Mouse (Mus musculus): ENCODE measurements at regions not wholly inside any gene's neighbourhood (a gene's known extent, or its start where the extent isn't known, plus 50 kb on each side); places are given as distances from the start of the nearest gene placed in this dataset.

DNA sequence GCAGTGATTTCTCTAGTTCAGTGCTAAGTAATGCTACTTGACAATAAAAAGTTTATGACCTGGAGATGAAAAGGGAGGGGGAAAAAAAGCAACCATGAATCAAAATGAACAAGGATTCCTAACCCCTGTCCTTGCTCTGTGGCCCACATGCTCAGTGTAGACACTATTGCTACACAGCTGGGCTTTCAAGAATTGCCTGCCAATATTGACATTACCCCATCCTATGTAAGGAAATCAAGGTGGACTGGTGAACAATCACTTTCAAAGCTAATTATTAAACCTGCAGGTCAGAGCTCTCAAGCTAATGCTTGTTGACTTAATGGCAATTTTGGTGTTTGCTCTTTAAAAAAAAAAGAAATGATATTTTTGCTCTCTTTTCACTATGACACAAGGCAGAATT, 491.8 kb downstream of the Bcl11a start:
- DNase-seq (ENCODE audit: low spot score), result no peak

DNA sequence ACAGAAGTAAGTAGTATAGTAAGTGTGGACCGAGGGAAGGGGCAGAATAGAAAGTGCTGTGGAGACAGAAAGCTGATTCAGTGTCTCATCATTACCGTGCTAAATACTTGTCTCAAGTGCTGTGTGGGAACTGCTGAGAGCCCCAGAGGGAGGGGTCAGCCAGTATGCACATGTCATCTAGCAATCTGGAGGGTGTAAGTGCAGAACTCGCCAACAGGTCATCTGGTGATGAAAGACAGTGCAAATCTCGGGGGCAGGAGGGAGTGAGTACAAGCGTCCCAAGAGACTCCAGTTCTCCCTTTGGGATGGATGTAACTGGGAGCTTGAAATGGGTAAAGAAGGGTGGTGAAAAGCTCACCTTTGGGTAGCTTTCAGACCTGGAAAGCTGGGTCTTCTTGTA, 535.7 kb downstream of the Bcl11a start:
- DNase-seq (ENCODE audit: low spot score), result no peak

DNA sequence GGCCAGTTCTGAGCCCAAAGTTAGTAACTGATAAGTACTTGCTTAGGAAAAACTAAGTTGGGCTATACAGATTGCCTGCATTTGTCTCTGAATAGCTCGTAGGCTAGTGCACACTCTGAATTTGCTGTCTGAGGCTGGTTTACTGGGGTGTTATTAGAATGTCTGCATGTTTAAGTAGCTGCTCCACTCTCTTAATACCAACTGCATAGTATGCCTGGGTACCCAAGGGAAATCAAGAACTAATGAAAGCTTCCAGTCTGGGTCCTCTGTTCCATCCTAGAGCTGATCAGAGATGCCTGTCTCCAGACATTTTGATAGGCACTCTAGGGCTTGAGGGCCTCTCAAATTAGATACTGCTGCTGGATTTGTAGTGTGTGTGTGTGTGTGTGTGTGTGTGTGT, 537.6 kb downstream of the Bcl11a start:
- no peak for DNase-seq (ENCODE audit: low spot score)

DNA sequence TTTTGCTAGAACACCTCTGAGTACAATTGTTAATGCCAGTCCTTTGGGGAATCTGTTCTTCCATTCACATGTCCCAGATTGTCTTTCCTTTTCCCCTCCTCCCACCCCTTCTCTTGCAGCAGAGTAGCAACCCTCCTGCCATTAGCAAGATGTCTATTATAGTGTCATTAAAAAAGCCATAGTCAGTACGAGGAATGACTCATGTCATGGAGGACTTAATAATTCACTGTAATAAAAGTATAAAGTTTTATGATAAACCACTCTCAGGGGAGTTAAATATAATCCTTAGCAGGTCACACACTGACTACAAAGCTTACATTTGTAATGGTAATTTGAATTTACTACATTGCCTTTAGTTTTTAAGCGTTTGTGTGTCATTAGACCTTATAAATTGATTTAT, 540.7 kb downstream of the Bcl11a start:
- DNase-seq (ENCODE audit: low spot score), result no peak

DNA sequence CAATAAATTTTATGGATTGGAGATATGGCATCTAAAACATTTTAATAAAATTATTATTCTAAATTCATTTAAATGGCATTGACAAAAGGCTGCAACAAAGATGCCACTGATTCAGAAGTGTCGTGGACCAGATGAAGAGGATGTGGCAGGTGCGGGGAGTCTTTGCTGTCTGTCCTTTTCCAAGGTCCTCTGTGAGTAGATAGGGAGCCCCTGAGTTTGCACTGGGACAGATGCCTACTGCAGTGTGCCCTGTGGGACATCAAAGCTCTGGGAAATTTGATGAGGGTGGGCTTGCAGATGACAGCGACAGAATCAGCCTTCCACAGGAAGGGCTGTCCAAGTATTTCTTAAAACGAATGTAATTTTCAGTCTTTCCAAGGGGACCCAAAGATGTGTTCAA, 541.2 kb downstream of the Bcl11a start:
- no peak for DNase-seq (ENCODE audit: low spot score)

DNA sequence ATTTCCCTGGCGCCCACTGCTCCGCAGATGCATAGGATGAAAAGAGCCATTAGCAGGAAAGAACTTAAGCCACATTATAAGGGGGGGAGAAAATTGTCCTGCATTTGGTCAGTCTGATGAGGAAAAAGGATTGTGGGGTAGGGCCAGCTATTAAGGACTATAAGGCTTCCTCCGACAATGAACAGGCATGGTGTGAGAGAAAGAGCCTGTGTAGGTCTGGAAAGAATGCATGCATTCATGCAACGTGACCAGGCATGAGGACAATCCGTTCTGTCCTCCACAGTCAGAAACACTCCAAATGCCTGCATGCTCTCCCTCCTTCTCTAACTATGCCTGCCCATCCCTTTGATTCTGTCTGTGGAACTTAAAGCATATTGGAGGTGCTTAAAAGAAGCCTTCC, 550.8 kb downstream of the Bcl11a start:
- no peak for DNase-seq (ENCODE audit: low spot score)

DNA sequence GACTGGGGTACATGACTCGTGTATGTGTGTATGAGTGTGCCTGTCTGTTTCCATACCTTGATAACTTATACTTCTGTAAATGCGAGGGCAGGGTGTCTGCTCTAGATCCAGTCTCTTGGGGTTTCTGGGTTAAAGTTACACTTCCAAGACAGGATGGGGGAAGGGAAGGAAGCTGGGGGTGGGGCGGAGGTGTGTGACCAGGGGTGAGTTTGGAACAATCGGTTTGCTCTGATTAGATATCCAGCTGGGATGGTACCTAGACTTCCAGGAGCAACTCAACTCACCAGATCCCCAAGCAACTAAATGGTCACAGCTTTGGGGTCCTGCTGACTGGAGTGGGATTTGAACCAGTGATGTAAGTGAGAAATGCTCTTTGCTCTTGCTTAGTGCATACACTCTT, 551.6 kb downstream of the Bcl11a start:
- no peak for DNase-seq (ENCODE audit: low spot score)

DNA sequence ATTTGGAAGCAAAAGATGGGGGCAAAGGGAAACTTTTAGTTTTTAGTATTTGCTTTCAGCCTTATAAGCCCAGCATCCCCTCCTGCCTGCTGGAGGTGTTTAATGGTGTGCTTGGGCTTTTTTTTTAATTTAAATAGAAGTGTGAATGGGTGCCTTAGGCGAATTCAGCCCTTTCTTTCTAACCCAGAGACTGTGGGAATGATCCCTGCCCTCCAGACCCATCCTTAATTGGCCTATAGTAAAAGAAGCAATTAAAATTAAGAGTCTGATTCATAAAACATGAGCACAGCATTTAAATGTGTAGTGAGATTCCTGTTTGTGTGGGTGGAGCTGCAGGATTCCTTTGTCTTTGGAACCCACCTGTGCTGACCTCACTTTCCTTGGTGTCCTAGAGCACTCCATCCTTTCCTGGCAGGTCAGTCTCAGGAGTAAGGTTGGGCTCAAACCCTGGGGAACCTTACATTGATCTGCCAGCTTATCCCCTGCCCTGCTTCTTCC, 552.6 kb downstream of the Bcl11a start:
- no peak for DNase-seq (ENCODE audit: low spot score)

DNA sequence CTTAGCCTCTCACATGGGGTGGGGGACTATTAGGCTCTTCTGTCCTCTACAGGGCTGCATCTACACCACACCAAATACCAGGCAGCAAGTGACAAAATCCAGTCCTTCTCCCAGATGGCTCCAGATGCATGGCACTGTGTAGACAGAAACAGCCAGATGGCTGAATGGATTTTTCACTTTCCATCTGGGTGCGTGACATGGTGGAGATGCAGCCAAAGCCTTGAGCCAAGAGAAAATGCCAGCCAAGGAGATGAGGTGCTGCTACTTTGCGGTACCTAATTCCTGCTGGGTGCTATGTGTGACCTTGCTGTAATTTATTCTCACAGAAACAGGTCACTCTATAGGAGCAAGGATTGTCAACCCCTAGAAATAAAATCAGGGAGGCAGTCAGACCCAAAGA, 553.8 kb downstream of the Bcl11a start:
- DNase-seq (ENCODE audit: low spot score), result no peak

DNA sequence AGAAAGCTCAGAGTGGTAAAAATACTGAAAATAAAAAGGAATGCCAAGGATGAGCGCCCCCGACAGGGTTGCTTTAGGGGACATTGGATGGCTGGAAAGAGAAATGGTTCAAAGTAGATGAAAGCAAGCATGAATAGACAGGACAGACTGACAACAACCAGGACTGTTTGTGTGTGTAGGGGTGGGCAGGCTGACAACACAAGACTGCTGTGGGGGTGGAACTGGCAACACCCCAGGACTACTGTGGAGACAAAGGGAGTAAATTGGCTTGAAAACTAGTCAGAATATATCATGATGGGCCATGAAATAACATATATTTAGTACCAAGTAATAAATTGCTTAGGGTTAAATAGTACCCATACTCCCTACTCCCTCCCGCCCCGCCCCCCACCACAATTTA, 558.9 kb downstream of the Bcl11a start:
- no peak for DNase-seq (ENCODE audit: low spot score)

DNA sequence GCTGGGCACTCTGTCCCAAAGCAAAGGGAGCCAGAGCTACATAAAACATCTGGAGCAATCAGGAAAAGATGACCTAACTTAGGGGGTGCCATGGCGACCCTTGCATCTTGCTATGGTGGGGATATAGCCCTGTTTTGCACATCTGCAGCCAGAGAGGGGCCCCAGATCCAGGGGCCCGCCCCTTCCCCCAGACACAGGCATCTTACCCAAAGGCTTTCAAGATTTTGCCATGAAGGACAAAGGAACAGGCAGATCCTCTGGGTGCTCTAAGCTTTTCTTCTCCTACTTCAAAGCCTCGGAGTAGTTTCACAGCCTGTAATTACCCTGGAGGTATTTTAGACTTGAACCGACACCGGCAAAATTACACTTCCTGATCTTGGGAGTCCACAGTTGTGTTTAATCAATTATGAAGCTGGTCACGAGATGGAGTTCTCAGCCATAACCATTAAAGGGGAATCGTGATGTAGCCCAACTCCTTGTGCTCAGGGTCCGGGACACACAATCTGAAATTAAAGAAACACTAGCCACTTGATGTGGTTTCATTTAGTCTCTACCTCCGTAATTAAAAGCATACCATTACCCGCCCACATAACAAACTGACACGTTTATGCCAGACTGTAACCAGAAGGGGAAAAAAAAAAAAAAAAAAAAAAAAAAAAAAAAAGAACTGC, 565.7 kb downstream of the Bcl11a start:
- DNase-seq (ENCODE audit: low spot score), result no peak

DNA sequence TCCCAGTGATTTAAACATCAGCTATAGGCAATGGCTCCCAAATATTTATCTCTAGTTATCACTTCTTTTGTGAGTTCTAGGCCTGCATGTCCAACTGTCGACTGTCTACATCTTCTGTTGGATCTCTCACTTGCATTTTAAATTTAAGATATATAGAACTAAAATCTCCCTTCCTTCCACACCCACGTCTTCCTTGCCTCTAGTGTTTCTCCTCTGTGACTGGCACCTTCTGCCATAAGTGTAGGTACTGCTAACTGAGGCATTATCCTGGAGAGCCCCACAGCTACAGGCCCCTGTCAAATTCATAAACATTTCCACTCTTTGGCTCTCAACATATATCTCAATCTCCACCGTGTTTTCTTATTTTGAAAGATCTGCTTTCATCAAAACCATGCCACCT, 575.0 kb downstream of the Bcl11a start:
- DNase-seq (ENCODE audit: low spot score), result no peak

DNA sequence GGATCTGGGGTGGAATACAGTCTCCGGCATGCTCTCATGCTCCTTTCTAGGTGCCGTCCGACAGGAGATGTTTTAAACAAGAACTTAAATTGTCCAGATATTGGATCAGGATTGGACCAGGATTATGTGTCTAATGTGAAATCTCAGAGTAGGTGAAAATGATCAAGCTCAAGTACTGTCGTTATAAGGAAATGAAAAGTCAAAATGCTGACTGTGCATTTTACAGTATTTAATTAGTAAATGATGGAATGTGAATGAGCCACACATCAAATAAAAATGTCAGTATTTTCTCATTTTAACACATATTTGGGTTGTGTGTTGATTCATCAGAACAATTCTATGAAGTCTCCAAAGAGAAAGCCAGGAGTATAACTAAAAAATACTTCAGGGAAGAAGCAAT, 586.2 kb downstream of the Bcl11a start:
- DNase-seq (ENCODE audit: low spot score), result no peak

DNA sequence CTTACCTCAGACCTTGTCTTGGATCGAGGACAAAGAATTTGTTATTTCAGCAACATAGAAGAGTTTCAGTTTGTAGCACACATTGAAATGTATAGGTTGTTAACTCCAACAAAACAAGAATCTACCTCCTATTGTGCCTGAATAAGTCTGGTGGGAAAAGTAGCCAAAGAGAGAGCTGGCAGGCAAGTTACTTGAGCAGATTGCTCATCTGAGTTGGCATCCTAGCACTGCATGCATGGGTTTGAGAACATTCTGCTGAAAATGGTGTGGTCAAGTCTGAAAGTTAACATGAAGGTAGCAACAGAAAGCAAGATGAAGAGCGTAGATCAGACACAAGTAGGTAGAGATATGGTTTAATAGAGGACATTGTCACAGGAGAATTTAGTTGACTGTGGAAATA, 587.5 kb downstream of the Bcl11a start:
- no peak for DNase-seq (ENCODE audit: low spot score)

DNA sequence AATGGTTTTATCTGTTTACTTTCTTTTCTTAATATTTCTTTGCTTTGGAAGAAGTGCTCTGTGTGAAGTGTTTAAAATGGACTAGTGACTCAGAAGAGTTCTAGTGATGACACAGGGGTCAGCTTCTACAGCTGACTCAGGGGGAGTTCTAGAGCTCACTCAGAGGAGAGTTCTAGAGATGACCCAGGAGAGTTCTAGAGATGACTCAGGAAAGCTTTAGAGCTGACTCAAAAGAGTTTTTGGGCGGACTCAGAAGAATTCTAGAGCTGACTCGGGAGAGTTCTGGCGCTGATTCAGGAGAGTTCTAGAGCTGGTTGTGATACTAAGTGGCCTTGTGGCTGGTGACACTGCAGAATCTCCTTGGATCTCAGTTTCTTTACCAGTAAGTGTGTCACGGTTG, 593.8 kb downstream of the Bcl11a start:
- no peak for DNase-seq (ENCODE audit: low spot score)

DNA sequence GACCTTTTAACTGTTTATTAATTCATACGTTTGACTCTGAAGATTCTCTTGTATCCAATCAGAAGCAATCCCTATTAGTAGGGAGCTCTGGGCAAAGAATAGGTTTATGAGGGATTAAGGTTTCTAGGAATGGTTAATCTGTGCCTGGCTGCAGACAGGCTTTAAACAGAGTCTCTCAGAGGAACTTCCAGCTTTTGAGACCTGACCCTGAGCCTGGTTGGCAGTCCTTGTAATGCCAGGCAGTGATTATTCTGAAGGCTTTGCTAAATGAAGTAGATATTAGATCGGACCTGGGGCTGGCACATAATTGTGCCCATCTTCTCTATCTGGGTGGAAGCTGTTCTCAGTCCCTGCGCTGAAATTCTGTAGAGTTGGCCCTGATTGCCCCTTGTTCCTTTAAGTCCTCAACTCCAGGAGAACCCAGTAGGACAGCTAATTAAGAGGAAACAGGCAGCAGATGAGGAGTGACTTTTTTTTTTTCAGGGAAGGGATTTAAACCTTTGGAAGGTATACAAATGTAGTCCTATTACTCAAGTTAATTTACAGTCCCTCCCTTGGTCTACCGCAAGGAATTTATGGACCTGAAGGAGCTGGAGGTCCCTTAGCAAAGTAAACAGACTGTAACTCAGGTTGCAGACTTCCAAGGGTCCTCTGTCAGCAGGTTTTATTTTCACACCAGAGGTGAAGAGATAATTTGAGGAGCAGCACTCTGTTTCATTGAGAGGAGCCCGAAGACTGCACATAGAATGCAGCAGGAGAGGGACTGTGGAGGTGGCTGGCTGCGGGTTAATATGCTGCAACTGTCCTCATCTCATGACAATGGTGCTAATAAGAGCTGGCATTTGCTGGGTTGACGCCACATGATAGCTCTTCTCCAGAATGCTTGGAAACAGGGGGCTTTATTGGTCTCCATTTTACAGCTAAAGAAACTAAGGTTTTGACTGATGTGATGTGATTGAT, 595.7 kb downstream of the Bcl11a start:
- no peak for DNase-seq (ENCODE audit: low spot score)

DNA sequence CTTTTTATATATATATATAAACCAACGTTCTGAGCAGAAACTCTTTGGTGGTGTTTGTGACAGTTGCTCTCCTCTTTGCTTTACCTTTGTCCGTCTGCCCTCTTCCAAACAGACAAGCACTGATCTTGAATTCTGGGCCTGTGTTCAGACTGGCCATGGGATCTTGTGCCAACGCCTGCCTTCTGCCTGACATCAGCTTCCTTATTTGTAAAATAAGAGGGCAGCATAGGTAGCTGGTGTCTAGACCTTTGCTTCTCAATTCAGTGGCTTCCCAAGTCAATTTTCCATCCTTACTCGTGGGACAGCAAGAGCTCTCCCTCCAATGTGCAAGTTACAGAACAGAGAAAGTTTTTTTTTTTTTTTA, 596.3 kb downstream of the Bcl11a start:
- no peak for DNase-seq (ENCODE audit: low spot score)

DNA sequence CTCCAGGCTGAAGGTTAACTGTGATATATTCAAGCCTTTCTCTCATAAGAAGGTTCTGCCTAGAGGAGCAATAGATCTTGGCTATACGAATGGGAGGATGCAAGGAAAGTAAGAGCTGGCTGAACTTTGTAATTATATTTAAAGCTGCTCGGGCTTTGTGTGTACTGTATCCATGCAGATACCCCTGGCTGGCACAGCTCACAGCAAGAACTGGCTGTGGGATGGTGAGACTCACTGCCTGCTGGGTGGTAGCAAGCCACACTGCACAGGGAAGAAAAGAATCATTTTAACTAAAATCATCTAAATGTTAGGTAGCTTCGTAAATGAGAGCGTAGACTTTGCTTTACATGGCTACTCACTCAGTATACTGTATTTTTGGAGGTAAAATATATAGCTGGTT, 599.2 kb downstream of the Bcl11a start:
- DNase-seq (ENCODE audit: low spot score), result no peak

DNA sequence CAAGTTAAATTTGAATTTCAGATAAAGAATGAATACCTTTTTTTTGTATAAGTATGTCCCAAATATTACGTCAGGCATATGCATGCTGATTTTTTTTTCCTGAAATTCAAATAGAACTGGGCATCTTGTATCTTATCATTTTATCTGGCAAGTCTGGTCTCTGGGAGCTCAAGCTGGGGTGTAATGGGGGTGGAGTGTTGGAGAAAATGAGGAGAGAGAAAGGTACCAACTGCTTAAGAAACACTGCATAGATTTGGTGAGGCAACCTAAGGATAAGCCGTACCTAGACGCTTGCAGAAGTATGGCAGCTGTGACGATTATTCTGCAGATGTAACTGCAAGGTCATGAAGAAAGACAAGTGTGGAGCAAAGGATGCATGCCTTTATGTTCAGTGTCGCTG, 601.7 kb downstream of the Bcl11a start:
- DNase-seq (ENCODE audit: low spot score), result no peak

DNA sequence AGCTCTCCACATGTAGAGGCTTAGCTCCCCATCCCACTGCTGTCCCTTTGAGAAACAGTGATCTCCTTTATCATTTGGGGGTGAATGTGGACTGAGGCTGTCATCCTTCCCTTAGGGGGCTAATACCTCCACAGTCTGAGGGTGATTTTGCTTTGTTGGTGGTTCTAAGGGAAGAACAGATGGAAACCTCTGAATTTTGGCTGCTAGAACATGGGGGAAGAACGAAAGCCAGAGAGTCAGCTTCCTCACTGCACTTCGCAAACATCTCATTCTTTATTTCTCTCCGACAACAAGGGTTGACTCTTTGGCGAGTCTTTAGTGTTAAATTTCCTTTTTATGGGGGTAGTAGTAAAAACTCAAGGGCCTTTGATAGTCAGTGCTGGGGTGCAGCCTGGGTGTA, 604.6 kb downstream of the Bcl11a start:
- no peak for DNase-seq (ENCODE audit: low spot score)

DNA sequence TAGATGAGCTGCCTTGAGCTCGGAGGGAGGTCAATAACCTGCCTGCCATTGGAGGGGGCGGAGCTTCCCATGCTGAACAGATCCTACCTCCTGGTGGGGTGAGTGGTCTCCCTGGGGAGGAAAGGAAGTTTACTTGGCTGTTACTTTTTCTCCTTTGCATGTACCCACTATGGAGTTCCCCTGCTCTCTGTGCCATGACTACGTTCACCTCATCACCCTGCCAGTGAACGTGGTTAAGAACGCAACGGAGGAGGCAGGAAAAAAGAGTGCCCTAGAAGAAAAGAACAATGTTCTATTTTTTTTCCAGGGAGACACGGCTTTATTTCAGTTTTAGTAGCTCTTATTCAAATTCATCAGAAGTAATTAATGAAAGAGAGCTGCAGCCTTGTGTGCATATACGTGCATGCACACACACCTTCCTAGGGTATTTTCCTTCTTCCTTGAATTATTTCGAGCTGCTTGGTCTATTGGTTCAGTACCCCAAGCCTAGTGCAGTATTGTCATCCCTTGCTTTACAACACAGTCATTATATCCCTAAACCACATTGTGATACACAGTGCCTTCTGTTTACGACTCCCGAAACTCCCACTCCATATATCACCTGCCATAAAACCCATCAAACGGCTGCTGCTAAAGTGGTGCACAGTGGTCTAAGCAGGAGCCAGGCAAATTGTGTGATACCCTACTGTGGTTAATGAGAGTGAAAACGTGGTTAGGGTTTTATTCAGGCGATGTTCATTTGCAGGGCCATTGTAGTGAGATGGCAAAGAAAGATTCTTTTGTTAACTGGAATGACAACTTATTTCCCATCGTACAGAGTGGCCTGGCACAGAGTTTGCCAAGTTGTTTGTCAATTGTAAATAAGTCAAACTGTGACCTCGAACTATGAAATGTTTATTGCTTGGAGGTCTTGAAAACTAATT, 608.0 kb downstream of the Bcl11a start:
- no peak for DNase-seq (ENCODE audit: low spot score)

DNA sequence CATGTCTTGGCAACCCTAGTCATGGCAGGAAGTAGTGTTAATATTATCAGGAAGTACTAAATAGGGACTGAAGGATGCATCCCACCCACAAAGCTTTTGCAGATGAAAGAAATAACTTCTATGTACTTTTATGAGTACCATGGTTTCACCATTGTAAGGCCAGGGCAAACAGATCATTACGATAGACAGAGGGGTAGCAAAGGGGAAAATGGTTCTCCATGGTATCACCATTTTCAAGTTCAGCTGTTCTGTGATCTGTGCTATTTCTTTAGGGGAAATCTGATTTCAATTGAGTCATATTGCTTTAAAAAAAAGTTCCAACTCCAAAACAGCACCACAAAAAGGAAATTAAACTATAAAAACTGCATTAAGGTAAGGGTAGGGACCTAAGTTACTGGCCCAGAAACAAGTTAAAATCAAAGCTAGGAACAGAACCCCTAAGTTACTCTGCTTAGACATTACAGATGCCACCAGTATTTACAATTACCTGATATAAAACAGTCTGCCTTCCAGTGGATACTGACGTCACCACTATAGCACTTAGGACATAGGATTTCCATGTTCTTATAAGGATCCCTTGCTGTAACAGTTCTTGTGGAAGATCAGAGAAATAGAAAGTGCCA, 610.4 kb downstream of the Bcl11a start:
- DNase-seq (ENCODE audit: low spot score), result no peak
